Mouse (Mus musculus) limb, embryonic 11.5 days (tissue): ENCODE measurements around the gene Gm8994. TPM values are rescaled to one million over a fixed set of nuclear protein-coding genes. Genes with fewer than 3 reads are reported as not detected.

Experiments
- ATAC-seq: fragments of 200-750 bp; cut with Nextera tagmentation; 2 replicates; pipeline ENCODE4 v1.8.0; 2017; ENCODE audit warnings: low read depth; ENCODE audit not compliant: insufficient number of reproducible peaks, low FRiP score, low TSS enrichment
- DNase-seq: peaks from one replicate; pipeline ENCODE4 v3.0.0-alpha.2; 2015; ENCODE audit warnings: low spot score
- H3K27ac ChIP-seq: fragments of 300-500 bp; sonication (generic); replicated peaks from 2 replicates; pipeline ENCODE4 v1.5.1; 2014; ENCODE audit warnings: low read depth, mild to moderate bottlenecking, low read length
- H3K27me3 ChIP-seq: fragments of 300-500 bp; sonication (generic); 2 replicates; pipeline ENCODE4 v1.6.1; 2014; ENCODE audit warnings: mild to moderate bottlenecking, low read length, mixed read lengths; ENCODE audit not compliant: control insufficient read depth, insufficient read depth
- H3K36me3 ChIP-seq: fragments of 300-500 bp; sonication (generic); 2 replicates; pipeline ENCODE4 v1.6.1; 2014; ENCODE audit warnings: mild to moderate bottlenecking, low read length, moderate library complexity, mixed read lengths; ENCODE audit not compliant: control insufficient read depth, insufficient read depth
- H3K4me1 ChIP-seq: fragments of 300-500 bp; sonication (generic); 2 replicates; pipeline ENCODE4 v1.6.1; 2014; ENCODE audit warnings: low read length, mixed read lengths; ENCODE audit not compliant: control insufficient read depth, insufficient read depth
- H3K4me2 ChIP-seq: fragments of 300-500 bp; sonication (generic); 2 replicates; pipeline ENCODE4 v1.6.1; 2014; ENCODE audit warnings: low read depth, mild to moderate bottlenecking, moderate library complexity; ENCODE audit not compliant: severe bottlenecking
- H3K4me3 ChIP-seq: fragments of 300-500 bp; sonication (generic); 2 replicates; pipeline ENCODE4 v1.5.1; 2014; ENCODE audit warnings: low read depth, low read length
- H3K9ac ChIP-seq: fragments of 300-500 bp; sonication (generic); 2 replicates; pipeline ENCODE4 v1.6.1; 2014; ENCODE audit warnings: mild to moderate bottlenecking, low read length
- H3K9me3 ChIP-seq: fragments of 300-500 bp; sonication (generic); 2 replicates; pipeline ENCODE4 v1.6.1; 2016; ENCODE audit warnings: low read length; ENCODE audit not compliant: control insufficient read depth
- polyA plus RNA-seq: library from polyadenylated mRNA; unstranded; fragments of >200 nt; fragmentation: Nextera tagmentation; extraction: Ambion mirVana; gene quantifications from 2 replicates; pipeline ENCODE4 v1.2.1, GENCODE M21; 2014

Gene Gm8994
- polyA plus RNA-seq, 1 experiment from 2014 or later, result not detected

- H3K36me3 ChIP-seq, result no peaks in the 10 kb centered on the region
- no peak for DNase-seq
Observed at GRCm38 (mm10) chr6:136376097-136376496, 48.8 kb downstream of the Gm8994 start.

More at GRCm38 (mm10) chr6:136376097-136376496, 48.8 kb downstream of the Gm8994 start:
- H3K4me1 ChIP-seq, result 0 out of 2 replicates have a peak, but pooled peaks cover 2% of the 10 kb centered on the region
- H3K27me3 ChIP-seq, result no peaks in the 10 kb centered on the region
- no peak overlapping the region for H3K9ac ChIP-seq
- no peak overlapping the region for H3K4me2 ChIP-seq
- no peak for ATAC-seq
- H3K27ac ChIP-seq, result no peak overlapping the region
- H3K4me3 ChIP-seq, result no peak overlapping the region
- H3K9me3 ChIP-seq, result no peaks in the 10 kb centered on the region

Other genes starting within 250 kb of the Gm8994 start
- gene Grin2b, start 154.0 kb upstream of the Gm8994 start, polyA plus RNA-seq, result 0.32 and 0.40 TPM in 2 replicates
- gene E330021D16Rik, start 88.0 kb downstream of the Gm8994 start, polyA plus RNA-seq, result not detected in 2 replicates
- gene Atf7ip, start 178.6 kb downstream of the Gm8994 start, polyA plus RNA-seq, result 49.8 and 60.1 TPM in 2 replicates